Mouse (Mus musculus): ENCODE measurements at regions not wholly inside any gene's neighbourhood (a gene's known extent, or its start where the extent isn't known, plus 50 kb on each side); places are given as distances from the start of the nearest gene placed in this dataset.

DNA sequence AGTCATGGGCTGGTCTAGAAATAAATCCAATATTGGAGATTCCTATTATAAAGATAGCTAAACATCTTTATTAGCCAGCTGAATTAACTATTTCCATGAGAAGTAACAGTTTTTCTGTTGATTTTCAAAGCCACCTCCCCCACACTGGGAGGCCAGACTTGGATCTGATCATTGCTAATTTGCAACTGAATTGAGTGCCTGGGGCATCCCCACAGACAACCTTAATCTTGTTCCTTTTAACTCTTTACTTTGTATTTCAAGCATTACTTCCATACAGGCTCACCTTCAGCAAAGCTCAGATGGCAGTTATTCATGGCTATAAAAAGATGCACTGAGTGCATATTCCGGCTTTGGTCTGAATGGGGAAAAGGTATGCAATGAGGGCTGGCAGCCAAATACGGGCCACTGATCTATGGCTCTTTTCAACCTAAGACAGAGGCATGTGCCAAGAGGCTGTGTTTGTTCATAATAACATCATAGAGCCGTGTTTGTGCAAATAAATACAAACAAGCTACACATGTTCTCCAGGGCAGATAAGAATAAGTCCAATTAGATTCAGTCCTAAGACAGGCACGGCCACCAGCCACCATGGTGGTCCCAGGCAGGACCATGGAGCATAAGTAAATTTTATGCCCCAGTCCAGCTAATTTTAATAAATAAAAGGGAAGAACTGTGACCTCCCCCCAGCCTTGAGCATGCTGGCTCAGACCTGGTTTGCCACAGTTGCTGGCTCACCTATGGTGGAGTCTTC, 194.5 kb upstream of the Ttc29 start:
- no peak for DNase-seq

DNA sequence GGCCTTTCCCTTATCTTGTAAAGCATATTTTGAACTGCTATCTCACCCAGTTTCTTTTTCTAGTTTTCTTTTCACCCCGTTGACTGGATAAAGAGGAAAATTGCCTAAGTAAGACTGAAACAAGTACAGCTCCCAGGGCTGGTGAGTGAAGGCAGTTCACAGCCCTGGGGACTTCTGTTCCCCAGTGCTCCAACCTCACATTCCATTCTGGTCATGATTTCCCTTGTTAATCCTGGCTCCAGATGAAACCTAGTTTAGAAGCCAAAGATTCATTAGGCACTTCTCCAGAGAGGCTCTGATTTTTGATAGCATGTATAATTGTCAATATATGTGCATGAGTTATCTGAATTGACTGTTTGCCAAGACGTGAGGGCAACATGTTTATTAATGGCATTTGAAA, 191.6 kb upstream of the Ttc29 start:
- DNase-seq, result no peak

DNA sequence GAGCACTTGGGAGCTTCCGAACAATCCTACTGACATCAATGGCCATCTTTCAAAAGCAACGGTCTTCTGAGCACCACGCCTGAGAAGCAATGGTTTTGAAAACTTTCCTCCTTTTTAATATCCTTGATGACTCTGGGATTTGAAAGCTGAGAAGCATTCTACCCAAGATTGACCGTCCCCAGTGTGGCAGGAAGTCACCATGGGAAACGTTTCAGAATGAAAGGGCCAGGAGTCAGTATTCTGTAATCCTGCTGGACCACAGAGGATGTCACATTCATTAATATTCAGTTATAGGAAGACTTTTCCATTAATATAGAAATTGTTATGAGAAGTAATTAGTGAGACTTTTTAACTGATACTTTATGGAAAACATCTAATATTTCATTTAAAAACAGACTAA, 190.1 kb upstream of the Ttc29 start:
- no peak for DNase-seq

DNA sequence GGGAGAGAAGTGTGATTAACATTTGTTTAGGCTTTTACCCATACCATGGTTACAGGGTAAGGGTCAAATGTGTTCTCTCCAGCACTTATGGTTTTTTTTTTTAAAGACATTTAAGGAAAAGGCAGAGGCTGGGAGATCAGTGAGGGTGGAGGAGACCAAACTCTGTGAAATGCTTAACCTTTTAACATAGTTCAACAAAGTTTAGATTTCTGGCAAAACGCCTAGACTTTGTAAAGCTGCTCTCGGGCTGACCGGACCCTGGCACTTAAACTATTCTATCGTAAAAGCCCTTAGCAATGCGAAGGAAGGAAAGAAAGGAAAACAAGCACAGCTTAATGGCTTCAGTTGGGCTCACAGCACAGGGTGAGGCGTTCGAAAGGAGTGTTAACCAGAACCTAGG, 189.6 kb upstream of the Ttc29 start:
- DNase-seq, result no peak

DNA sequence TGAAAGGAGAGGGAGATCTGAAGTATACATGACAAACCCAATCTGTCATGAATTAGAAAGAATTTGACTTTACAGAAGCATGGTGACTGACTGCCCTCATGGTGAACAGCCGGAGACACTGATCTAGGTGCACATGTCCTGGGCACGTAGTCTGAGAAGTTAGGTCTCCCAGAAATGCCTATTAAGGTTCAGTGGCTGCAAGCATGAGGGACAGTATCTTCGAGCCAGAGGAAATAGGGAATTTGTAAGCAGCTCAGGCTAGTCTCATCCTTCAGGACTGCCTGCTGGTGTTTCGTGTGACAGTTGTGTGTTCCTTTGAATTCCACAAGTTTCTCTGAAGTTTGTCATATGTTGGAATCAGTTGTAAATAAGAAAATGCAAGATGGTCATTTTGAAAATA, 189.2 kb upstream of the Ttc29 start:
- DNase-seq, result no peak

DNA sequence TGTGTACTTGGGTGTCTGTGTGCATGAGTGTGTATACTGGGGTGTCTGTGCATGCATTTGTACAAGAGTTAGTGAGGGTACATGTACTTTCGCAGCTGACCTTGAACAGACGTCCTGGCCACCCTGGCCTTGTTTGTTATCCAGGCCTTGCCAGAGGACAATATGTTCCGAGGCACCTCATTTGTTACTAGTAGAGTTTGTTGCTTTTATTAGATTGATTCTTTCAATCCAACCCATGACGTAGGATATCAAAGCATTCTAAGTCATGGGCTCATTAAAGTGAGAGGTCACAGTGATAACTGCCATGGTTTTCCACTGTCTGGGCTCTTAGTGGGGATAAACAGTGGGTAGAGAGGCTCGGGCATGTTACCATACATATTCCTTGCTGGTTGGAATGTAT, 188.1 kb upstream of the Ttc29 start:
- DNase-seq, result peak; percentile 19 to 51

DNA sequence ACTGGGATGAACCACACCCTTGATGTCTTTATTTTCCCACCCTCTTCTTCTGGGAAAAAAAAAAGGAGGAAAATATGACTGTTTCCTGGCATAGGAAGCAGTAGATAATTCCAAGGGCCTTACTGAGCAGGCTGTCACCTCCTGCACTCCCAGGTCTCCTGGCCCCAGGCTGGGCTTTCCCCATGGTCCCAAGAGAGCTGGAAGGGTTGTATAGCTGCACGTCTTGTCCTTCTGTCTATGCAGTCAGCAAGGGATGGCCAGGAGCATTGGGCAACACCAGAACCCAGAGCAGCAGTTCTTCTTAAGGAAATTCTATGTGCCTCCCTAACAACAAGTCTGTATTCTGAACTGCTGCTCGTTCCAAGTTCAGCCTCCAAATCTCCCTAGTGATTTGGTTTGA, 185.7 kb upstream of the Ttc29 start:
- no peak for DNase-seq

DNA sequence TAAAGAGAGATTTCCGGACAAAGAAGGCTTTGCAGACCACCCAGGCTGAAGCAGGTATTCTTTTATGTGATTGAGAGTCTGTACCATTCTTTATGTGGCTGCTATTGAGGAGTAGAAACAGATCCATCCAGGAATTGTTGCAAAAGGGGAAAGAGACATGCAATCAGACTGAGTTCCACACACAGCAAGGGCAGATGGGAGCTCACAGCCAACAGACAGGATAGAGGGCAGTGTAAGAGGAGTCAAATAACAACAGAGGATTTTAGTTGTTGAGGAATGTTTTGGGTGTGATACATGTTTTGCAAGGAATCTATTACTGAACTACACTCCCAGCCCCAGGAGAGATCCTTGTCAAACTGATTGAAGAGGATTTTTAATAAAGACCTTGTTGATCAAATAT, 184.2 kb upstream of the Ttc29 start:
- DNase-seq, result no peak

DNA sequence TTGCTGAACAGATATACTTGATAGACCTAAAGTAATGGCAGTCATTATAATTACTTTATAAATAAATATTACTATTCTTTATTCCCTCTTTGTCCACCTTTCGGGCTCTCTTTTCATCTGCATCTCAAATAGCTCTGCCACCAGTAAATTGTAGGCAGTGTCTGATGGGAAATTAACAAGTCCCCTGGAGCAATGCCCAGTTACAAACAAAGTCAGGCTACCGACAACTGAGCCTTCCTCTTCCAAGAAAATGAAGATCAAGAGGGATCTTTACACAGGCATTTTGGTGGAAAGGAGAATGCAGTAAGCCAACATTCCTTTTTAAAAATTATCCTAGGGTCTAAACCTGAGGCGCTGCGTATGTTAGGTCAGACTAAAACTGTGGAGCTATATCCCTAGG, 181.3 kb upstream of the Ttc29 start:
- no peak for DNase-seq

DNA sequence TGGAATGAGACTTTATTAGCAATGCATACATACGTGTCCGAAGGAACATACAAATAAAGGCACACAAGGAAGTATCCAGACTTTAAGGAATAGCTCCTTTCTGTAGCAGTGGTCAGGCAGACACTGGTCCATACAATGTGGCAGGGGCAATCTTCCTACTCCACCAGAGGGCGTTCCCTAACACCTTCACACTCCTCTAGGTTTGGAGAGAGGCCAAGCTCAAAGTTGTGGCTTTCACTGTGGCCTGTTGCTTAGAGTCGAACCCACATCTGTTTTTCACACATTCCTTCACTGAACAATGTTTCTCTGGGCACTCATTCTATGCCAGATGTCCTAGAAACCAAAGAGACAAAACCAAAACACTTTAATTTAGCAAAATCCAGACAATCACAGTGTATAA, 178.4 kb upstream of the Ttc29 start:
- no peak for DNase-seq

DNA sequence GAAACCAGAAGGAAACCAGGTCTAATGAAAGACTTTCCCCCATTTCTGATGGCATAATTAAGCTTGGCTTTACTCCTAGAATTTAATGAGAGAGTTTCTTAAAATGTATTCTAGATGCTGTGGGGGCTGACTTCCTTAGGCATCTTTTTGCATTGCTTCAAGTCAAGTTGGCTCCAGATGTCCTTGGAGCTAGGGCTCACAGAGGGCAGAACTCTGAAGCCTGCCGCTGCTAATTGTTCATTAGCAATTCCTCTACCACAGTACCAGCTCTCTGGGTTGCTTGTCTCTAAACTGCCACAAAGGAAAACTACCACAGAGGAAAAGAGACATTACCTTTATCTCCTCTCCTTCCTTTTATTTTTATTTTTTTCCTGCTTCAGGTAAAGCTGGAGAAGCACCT, 175.9 kb upstream of the Ttc29 start:
- no peak for DNase-seq

DNA sequence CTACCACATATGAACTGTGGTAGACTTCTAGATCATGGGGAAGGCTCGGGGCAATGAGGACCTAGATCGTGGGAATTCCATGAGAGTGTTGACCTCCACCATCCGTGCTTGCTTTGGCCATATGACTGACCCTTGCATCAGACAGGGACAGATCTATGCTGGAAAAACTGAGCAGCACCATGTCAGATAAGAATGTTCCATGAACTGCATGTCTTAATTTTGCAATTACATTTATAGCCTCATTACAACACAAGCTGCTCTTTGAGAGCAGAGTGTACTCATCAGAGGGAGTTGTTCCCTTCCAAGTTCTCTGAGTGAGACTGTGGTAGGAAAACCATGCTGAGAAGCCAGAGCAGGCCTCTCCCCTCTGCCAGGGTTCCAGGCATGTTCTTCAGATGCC, 166.4 kb upstream of the Ttc29 start:
- no peak for DNase-seq

DNA sequence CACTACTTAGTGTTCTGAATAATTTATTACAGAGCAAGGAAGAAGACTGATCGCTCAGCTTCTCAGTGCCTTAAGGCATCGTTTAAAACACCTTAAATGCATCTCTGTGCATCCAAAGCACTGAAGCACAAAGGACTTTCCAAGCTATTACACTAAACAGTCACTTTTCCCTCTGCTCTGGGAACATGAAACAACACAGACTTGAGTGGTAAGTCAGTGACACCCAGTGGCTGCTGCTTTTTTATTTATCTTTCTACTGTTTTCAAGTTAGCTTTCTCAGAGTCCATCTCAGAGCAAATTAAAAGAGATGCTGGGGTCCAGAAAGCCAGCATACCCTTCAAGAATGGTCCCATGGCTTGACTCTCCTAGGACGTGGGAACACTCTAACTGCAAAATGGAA, 162.3 kb upstream of the Ttc29 start:
- DNase-seq, result no peak

DNA sequence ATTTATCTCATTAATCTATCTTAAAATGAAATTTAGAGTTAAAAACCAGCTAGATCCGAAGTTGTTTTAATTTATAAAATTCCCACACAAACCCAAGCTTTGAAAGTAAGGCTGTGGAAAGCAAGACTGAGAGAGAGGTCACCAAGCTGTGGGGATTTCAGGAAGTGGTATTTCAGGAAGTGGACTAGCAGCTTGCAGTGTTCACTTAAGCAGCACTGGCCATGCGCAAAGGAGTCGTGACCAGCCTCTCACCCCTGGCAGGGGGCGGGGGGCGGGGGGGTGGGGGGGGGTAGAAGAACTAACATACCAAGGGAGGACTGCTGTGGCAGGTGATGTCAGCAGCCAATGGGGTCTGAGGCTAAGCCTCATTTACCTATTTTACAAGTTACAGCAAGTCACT, 158.7 kb upstream of the Ttc29 start:
- no peak for DNase-seq

DNA sequence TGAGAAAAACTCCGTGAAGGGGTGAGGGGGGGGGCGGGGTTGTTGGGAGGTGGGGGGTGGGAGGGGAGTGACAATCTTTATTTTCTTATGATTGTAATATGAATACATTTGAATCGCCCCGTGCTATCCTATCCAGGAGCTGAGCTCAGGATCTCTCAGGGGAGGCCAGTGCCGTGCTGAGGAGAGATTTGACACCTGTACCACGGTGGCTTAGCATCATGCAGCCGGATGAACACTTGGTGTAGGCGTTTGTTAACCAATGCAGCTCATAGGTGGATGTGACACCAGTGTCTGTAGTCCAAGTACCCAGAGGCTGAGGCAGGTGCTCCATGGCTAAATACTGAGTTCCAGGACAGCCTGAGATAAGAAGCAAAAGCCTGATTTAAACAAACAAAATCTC, 158.2 kb upstream of the Ttc29 start:
- no peak for DNase-seq

DNA sequence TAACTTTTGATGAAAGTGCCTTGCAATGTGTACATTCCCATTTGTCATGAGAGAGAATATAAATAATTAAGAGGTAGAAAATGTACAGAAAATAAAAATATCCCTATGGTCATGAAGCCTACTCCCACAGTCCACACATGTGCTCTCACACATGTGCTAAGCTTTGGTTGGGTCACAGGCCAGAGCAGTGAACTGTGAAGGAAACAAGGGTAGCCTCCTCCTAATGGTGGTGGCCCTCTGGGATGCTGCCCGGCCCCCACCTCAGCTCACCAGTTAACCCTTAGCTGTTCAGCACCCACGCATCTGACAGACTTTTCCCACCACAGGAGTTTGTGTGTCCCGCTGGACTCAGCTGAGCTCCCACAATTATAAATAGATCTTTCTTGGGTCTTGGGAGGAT, 157.6 kb upstream of the Ttc29 start:
- DNase-seq, result no peak

DNA sequence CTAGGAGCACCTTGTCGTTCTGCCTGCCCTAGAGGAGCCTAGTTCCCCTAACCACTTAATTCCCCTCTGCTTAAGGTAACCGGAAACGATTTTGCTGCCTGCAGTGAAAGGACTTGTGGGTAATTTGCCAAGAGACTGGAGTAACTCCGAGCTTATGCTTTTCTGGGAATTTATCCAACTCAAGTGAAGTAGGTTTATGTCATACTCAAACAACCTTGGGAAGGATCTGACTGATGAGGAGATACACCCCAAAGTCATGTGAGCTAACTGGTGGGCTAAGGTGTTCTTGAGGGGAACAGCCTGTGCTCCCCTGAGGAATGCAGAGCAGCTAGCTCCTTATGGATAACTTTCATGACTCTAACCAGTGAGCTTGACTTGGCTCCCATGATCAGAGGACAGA, 155.7 kb upstream of the Ttc29 start:
- no peak for DNase-seq

DNA sequence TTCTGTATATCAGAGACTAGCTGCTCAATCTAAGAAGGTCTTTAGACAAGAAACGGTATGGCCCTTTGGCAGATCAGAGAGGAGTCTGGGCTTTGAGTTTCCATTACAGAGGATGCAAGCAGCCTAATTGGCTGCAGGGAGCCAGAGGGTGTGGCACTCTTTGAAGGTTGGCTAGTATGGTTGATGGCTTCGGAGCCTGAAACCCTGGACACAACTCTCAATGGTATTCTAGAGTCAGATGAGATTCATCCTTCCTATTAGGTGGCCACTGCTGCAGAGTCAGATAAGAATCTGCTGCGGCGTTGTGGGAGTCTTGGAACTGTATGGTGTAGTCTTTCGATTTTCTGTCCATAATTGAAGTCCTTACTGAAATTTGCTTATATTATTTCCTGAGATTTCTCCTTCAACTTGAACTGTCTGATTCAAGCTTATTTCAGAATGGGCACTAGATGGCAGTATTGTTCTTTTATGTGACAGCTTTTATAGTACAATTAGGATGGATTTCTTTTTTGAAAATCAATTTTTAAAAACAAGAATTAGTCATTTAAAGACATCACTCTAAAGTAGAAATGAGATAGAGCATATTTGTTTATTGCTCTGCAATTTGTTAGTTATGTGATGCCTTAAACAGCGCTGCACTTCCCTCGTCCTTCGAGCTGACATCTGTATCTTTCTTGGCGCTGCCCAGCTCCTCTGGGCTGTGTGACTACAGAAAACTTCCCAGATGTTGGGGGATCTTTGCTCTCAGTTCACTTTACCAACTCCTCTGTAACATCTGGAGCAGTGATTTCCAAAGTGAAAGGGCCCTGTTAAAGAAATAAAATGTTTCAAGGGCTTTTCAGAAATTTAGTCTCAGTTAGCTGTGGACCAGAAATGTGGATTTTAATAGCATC, 151.0 kb upstream of the Ttc29 start:
- no peak for DNase-seq

DNA sequence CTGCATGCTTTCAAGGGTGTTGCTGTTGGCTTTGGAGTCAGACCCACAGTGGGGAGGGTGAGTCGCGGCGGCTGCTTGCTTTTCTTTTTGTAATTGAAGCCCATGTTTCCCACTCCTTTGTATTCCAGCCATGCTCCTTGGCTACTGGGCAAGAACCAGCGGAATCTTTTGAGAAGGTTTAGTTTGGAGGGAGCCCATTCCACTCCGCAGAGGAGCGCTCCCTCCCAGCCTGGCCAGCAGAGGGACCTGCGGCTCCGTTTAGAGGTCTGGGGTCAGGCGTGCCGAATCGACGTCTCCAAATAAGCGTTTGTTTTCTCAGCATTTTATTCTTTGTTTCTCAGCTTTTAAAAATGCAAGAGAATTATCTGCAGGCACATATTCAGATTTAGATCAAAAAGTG, 149.6 kb upstream of the Ttc29 start:
- peak; percentile 52 to 64 for DNase-seq

DNA sequence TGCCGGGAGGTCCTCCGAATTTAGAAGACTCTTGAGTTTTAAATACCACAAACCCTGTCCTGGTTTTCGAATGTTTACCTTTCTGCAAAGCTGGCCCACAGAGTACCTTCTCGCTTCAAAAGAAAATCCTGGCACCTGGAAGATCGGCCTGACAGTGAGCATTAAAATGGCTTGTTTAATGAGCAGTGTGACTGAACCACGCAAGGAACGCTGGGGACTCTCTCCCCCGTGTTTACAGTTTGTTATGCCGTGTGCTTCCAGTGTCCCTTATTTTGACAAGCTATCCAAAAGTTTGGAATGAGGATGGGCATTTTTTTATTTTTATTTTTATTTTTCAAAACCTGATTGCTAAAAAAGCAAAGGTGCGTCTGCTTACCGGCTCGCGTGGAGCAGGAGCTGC, 148.9 kb upstream of the Ttc29 start:
- no peak for DNase-seq

DNA sequence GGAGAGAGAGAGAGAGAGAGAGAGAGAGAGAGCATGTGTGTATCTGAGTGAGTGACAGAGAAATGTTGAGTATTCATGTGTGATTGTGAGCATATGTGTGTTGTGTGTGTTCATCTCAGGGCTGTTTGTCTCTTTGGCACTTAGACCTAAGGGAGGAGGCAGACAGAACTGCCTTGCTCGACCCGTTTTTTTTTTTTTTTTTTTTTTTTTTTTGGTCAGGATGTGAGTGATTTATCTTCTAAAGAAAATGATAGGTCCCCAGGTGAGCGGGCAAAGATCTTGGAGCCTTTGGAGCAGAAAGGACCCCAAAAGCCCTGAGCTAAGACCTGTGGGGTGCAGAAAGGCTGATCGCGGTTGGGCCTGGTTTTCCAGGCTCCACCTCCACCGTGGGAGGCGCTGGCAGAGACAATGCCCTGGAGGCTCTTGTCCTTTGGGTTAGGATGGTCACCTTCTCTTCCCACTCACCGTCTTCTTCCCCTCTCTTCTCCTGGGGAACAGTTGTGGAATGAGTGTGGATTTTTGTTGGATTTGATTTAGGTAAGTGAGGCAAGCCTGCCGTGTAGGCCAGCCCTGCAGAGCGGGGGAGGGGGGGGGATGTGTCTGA, 147.1 kb upstream of the Ttc29 start:
- DNase-seq, result no peak

DNA sequence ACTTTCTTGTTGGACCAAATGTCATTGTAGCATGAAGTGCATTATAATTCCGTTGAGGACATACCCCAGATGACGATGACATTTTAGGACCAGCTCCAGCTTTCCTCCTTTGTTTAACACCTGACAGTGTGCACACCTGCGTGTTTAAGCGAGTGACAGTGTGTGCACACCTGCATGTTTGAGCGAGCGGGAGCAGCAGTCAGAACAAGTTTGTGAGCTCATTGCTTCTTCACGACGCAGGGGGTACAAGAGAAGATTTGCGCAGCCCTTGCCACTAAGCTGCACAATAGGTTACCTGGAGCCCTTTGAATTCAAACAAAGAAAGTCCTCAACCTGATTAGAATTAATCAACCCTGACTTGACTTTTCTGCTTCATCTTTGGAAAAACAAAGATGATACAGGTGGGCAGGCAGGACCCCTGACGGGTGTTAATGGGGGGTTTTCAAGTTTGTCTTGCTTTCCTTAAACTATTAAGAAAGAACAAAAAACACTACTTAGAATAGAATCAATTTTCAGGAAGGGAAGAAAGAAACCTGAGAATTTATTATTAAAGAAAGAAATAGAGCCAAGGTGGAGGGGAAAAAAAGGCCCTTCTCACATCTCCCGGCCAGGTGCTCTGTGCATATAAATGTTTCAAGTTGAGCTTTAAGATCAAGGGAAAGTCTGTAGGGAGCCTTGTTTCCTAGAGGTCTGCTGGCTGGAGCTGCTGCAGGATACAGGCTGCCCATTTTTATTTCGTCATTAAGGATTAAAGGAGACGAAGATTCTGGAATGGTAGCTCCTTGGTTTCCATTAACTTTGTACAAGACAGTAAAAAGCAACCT, 144.8 kb upstream of the Ttc29 start:
- no peak for DNase-seq

DNA sequence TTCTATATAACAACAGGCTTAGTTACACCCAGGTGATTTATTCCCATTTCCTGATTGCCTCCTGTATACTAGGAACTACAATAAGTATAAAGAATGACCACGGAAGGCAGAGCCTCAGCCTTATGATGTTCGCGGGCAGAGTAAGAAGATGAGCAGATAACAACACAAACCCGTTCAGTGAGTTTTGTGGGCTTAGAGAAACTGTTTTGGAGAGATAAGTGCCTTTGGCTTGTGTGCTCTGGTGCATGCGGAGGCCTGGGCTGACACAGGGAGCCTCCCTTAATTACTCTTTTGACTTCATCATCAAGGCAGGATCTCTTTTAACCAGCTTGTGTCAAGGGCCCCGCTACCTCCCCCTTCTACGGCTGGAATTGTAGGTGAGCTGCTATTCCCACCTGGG, 139.3 kb upstream of the Ttc29 start:
- DNase-seq, result no peak
